Mouse (Mus musculus) ES-E14 (cell line): ENCODE measurements around the gene St6galnac3. TPM values are rescaled to one million over a fixed set of nuclear protein-coding genes. Genes with fewer than 3 reads are reported as not detected.

Source experiments
- DNase-seq: peaks from one replicate; pipeline ENCODE4 v3.0.0-alpha.2; 2013; ENCODE audit warnings: low read depth, low spot score
- H3K27ac ChIP-seq: 2 replicates; pipeline ENCODE4 v1.5.1; 2012; ENCODE audit warnings: low read depth, mild to moderate bottlenecking, low read length, moderate library complexity, mixed read lengths; ENCODE audit not compliant: poor library complexity, insufficient read depth, severe bottlenecking
- H3K36me3 ChIP-seq: 2 replicates; pipeline ENCODE4 v1.6.1; 2012; ENCODE audit warnings: mild to moderate bottlenecking, low read length, moderate library complexity, mixed read lengths; ENCODE audit not compliant: control insufficient read depth, poor library complexity, insufficient read depth, severe bottlenecking
- H3K4me1 ChIP-seq, 2 experiments: fragments of 150-350 bp in 1 of 2; sonication (generic) in 1 of 2; 2 replicates each; pipeline ENCODE4 v1.6.1; 2012; ENCODE audit warnings: low read length in 2 of 2, mild to moderate bottlenecking in 1 of 2, mixed read lengths in 1 of 2; ENCODE audit not compliant: control insufficient read depth in 2 of 2, insufficient read depth in 2 of 2, poor library complexity in 1 of 2
- H3K4me3 ChIP-seq, 2 experiments: fragments of 150-350 bp in 1 of 2; sonication (generic) in 1 of 2; 2 replicates each; pipeline ENCODE4 v1.5.1; 2012; ENCODE audit warnings: low read length in 2 of 2, low read depth in 1 of 2, mild to moderate bottlenecking in 1 of 2, mixed read lengths in 1 of 2; ENCODE audit not compliant: insufficient read depth in 1 of 2, poor library complexity in 1 of 2, severe bottlenecking in 1 of 2
- H3K9ac ChIP-seq: 2 replicates; pipeline ENCODE4 v1.6.1; 2012; ENCODE audit warnings: low read depth, mild to moderate bottlenecking, low read length, mixed read lengths; ENCODE audit not compliant: poor library complexity, insufficient read depth, severe bottlenecking
- H3K9me3 ChIP-seq: fragments of 150-350 bp; sonication (generic); 2 replicates; pipeline ENCODE4 v1.6.1; 2012; ENCODE audit warnings: low read depth, mild to moderate bottlenecking, low read length; ENCODE audit not compliant: control insufficient read depth, insufficient read depth
- CHD2 ChIP-seq: IDR thresholded peaks from 2 replicates; pipeline ENCODE4 v1.6.1; 2014; ENCODE audit warnings: mild to moderate bottlenecking, low read depth, low read length, inconsistent platforms
- HCFC1 ChIP-seq: IDR thresholded peaks from 2 replicates; pipeline ENCODE4 v1.6.1; 2012; ENCODE audit warnings: low read length, inconsistent platforms, borderline replicate concordance; ENCODE audit not compliant: insufficient read depth
- MAFK ChIP-seq: IDR thresholded peaks from 2 replicates; pipeline ENCODE4 v1.6.1; 2014; ENCODE audit warnings: mild to moderate bottlenecking, low read depth, low read length, inconsistent platforms; ENCODE audit not compliant: insufficient read depth
- ZC3H11A ChIP-seq: IDR thresholded peaks from 2 replicates; pipeline ENCODE4 v1.6.1; 2012; ENCODE audit warnings: low read depth, mild to moderate bottlenecking, inconsistent platforms, low read length, borderline replicate concordance
- ZNF384 ChIP-seq: IDR thresholded peaks from 2 replicates; pipeline ENCODE4 v1.6.1; 2012; ENCODE audit warnings: low read depth, low read length, inconsistent platforms
- in situ Hi-C, 2 experiments: fragments of 600-800 bp; cut with MboI; formaldehyde crosslinking; loops; one replicate each; pipeline ENCODE4 v1.15.1; 2025; ENCODE audit warnings: low sequenced_read_pairs in 2 of 2, inconsistent platforms in 1 of 2; ENCODE audit not compliant: unreplicated experiment in 2 of 2
- total RNA-seq: library from RNA; depleted of rRNA; stranded (reverse); fragments of 300-350 nt; gene quantifications from 2 replicates; pipeline ENCODE4 v1.2.3, GENCODE M21; 2012

St6galnac3 gene
- total RNA-seq, 1 experiment = 3.8 TPM

DNA sequence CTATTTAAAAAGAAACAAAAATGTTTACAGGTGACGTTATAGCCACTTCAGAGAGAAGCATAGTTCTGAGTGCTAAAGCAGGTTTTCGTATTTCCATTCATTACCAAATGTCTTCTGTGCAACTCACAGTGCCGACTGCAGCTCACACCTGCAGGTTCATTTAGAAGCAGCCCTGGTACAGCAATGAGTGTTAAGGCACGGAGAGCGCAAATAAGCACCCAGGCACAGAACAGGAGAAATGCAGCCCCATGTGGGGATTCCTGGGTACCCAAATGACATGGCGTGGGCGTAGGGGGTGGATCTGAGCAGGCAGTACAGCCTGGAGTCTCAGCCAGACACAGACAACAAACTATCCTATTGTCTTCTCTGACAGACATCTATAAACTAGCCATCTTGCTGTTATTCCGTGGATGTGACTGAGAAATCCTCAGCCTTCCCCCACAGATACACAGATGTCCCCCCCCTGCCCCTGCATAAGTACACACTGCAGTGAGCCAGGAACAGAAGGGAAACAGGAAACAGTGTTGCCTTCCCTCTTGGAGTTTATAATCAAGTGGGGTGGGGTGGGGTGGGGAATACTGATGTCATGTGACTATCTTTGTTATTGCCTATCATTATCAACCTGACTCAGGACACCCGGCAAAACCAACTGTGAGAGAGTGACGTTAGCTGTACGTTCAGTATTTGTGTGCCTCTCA lies 550.5 kb downstream of the St6galnac3 start:
- Histone ChIP-seq H3K27ac (no peak overlapping the region), H3K4me1 (no peaks in the 10 kb centered on the region), H3K9ac (no peak overlapping the region), H3K36me3 (no peaks in the 10 kb centered on the region), H3K9me3 (no peaks in the 10 kb centered on the region), H3K4me3 (no peak overlapping the region)
- in situ Hi-C loops = no loop called here
- no peak for DNase-seq
- TF ChIP-seq ZNF384 (no peak), ZC3H11A (no peak), HCFC1 (no peak), CHD2 (no peak), MAFK (no peak)

DNA sequence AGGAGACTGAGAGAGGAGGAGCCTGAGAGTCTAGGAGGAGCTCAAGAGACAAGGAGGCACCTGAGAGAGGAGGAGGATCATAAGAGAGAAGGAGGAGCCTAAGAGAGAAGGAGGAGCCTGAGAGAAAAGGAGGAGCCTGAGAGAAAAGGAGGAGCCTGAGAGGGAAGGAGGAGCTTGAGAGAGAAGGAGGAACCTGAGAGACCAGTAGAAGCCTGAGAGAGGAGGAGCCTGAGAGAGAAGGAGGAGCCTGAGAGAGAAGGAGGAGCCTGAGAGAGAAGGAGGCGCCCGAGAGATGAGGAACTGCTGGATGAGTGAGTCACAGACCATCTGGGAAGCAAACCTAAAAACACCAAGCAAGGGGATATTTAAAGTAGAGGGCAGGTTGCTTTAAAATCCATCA lies 551.4 kb downstream of the St6galnac3 start:
- Histone ChIP-seq H3K4me3 (no peak overlapping the region), H3K27ac (no peak overlapping the region), H3K9ac (no peak overlapping the region), H3K9me3 (no peaks in the 10 kb centered on the region), H3K36me3 (no peaks in the 10 kb centered on the region), H3K4me1 (no peaks in the 10 kb centered on the region)
- in situ Hi-C loops = no loop called here
- DNase-seq = peak; percentile 54
- TF ChIP-seq MAFK (no peak), CHD2 (no peak), ZNF384 (no peak), HCFC1 (no peak), ZC3H11A (no peak)

DNA sequence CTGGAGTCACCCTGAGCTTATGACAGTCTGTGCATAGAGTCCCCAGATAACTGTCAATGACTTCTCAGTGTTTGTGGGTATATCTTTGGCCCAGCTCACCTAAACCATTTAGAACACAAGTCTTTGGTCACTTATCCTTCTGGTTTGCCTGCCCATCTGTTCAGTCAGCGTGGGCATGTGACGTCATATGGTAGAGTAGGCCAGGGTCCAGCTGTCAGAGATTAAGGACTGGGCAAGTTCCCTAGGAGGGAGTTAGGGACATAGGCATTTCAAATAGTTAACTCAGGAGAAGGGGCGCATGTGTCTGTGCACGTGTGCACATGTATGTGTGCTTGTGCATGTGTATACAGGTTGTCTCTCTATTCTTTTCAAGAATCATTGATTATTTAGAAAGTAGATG lies 554.8 kb downstream of the St6galnac3 start:
- no peak overlapping the region for H3K4me3 ChIP-seq
- TF ChIP-seq ZC3H11A = no peak
- TF ChIP-seq ZNF384 = no peak
- no peak for TF ChIP-seq MAFK
- no peak for TF ChIP-seq CHD2
- TF ChIP-seq HCFC1 = no peak
- H3K9ac ChIP-seq = no peak overlapping the region

GRCm38 (mm10) chr3:153169744-153170143 lies 555.2 kb downstream of the St6galnac3 start:
- Histone ChIP-seq H3K9ac (no peak overlapping the region), H3K4me3 (no peak overlapping the region), H3K9me3 (no peaks in the 10 kb centered on the region), H3K27ac (no peak overlapping the region), H3K36me3 (no peaks in the 10 kb centered on the region), H3K4me1 (no peaks in the 10 kb centered on the region)
- in situ Hi-C loops = no loop called here
- no peak for DNase-seq
- TF ChIP-seq HCFC1 (no peak), CHD2 (no peak), ZNF384 (no peak), ZC3H11A (no peak), MAFK (no peak)

More for the DNA sequence above, 554.8 kb downstream of the St6galnac3 start:
- Histone ChIP-seq H3K9me3 (no peaks in the 10 kb centered on the region), H3K36me3 (no peaks in the 10 kb centered on the region), H3K4me1 (no peaks in the 10 kb centered on the region), H3K27ac (no peak overlapping the region)
- DNase-seq = no peak
- in situ Hi-C loops = no loop called here

DNA sequence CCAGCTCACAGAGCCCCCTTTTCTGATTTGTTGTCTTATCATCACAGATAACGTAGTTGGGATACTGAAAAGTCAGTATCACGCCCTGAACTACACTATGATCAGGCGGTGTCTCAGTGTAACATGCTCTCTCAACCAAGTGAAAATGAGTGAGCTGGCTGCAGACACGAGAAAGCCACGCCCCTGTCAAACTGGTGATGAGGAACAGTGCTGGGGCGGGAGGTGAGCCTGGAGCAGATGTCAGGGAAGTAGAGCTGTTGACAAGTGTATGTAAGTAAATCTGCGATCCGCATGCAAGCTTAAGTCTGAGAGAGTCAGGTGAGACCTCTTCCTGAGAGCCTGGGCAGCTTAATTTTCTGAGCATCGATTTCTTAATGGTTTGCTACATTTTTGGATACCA lies 563.3 kb downstream of the St6galnac3 start:
- Histone ChIP-seq H3K9me3 (no peaks in the 10 kb centered on the region), H3K4me3 (no peak overlapping the region), H3K36me3 (no peaks in the 10 kb centered on the region), H3K4me1 (no peaks in the 10 kb centered on the region), H3K27ac (no peak overlapping the region), H3K9ac (no peak overlapping the region)
- in situ Hi-C loops = no loop called here
- no peak for DNase-seq
- TF ChIP-seq MAFK (no peak), CHD2 (no peak), HCFC1 (no peak), ZC3H11A (no peak)
